Mouse (Mus musculus) hindbrain, embryonic 14.5 days (tissue): ENCODE results near the gene Slit1. TPM values are rescaled to one million over a fixed set of nuclear protein-coding genes. Genes with fewer than 3 reads are reported as not detected.

Experiments
- ATAC-seq: fragments of 200-750 bp; cut with Nextera tagmentation; 2 replicates; pipeline ENCODE4 v1.8.0; 2017; ENCODE audit warnings: moderate number of reproducible peaks, mild to moderate bottlenecking, moderate TSS enrichment, moderate library complexity; ENCODE audit not compliant: low FRiP score
- DNase-seq: peaks from one replicate; pipeline ENCODE4 v3.0.0-alpha.2; 2015; ENCODE audit warnings: low spot score
- H3K27ac ChIP-seq: fragments of 300-500 bp; sonication (generic); 2 replicates; pipeline ENCODE4 v1.5.1; 2014; ENCODE audit warnings: mild to moderate bottlenecking, moderate library complexity
- H3K27me3 ChIP-seq: fragments of 300-500 bp; sonication (generic); 2 replicates; pipeline ENCODE4 v1.6.1; 2014; ENCODE audit warnings: mild to moderate bottlenecking, low read length, mixed read lengths; ENCODE audit not compliant: control insufficient read depth, insufficient read depth
- H3K36me3 ChIP-seq: fragments of 300-500 bp; sonication (generic); replicated peaks from 2 replicates; pipeline ENCODE4 v1.6.1; 2014; ENCODE audit not compliant: control insufficient read depth, insufficient read depth
- H3K4me1 ChIP-seq: fragments of 300-500 bp; sonication (generic); replicated peaks from 2 replicates; pipeline ENCODE4 v1.6.1; 2014; ENCODE audit warnings: antibody characterized with exemption, low read length, mixed read lengths; ENCODE audit not compliant: control insufficient read depth, insufficient read depth
- H3K4me2 ChIP-seq: fragments of 300-500 bp; sonication (generic); replicated peaks from 2 replicates; pipeline ENCODE4 v1.6.1; 2014; ENCODE audit warnings: mild to moderate bottlenecking, moderate library complexity
- H3K4me3 ChIP-seq: fragments of 300-500 bp; sonication (generic); replicated peaks from 2 replicates; pipeline ENCODE4 v1.5.1; 2014; ENCODE audit warnings: mild to moderate bottlenecking, low read length
- H3K9ac ChIP-seq: fragments of 300-500 bp; sonication (generic); 2 replicates; pipeline ENCODE4 v1.6.1; 2014
- H3K9me3 ChIP-seq: fragments of 300-500 bp; sonication (generic); 2 replicates; pipeline ENCODE4 v1.6.1; 2016; ENCODE audit warnings: low read length; ENCODE audit not compliant: control insufficient read depth
- WGBS: fragments of 180-500 bp; shearing (Covaris S2); extraction: QIAGEN DNeasy Blood & Tissue Kit; methylation state at CpG from one replicate; pipeline ENCODE4 v1.1.7; 2014; 5-methylcytosine and 5-hydroxymethylcytosine counted together
- polyA plus RNA-seq: library from polyadenylated mRNA; unstranded; fragments of >200 nt; fragmentation: Nextera tagmentation; extraction: Ambion mirVana; gene quantifications from 2 replicates; pipeline ENCODE4 v1.2.1, GENCODE M21; 2014

The Slit1 gene
- polyA plus RNA-seq, 1 experiment from 2014 or later: 36.4 TPM

DNA sequence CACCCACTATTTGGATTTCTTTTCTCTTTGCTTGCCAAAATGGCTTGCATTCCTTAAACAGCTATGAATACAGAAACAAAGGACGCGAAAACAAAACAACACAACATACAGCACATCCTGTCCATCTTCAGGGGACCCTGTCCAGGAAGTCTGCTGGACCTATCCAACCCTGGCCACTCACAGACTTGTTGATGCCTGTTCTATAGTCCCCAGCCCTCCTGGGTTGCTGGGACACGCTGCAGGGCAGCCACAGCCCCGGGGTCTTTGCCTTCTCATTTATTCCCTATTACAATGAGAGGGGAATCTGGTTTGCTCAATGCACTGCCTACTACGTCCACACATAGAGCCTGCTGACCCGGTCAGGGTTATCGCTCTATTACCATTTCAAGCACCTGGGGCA, 72.5 kb downstream of the Slit1 start:
- H3K4me1 ChIP-seq: peaks cover 47% of the 10 kb centered on the region
- 0 out of 2 replicates have a peak overlapping the region, but pooled peaks have one; percentile 15 for H3K27ac ChIP-seq
- H3K27me3 ChIP-seq: no peaks in the 10 kb centered on the region; the same call in 1 of the 2 replicates
- H3K9ac ChIP-seq: no peak overlapping the region
- H3K36me3 ChIP-seq: no peaks in the 10 kb centered on the region
- no peak overlapping the region for H3K4me3 ChIP-seq
- no peaks in the 10 kb centered on the region for H3K9me3 ChIP-seq
- H3K4me2 ChIP-seq: no peak overlapping the region
- DNase-seq (no peak), ATAC-seq (no peak)
- WGBS: 17% methylated on average over 7 of the region's 7 CpGs

DNA sequence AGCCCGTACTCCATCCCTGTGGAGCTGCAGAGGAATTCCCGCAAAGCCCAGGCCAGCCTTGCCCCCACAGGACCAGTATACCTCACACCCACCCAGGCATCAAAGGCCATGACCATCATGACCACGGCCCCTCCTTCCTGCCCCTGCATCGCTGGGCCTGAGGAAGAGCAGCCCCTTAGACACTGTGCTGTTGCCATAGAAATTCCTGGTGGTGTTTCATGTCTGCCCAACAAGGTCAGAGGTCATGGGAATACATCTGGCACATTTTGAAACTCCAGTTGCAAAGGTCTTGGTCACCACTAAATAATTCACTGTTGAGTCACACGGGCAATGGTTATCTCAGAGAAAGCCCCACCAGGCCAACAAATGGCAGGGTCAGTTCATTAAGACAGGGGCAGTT, 73.0 kb downstream of the Slit1 start:
- Histone ChIP-seq H3K4me1 (peaks cover 42% of the 10 kb centered on the region), H3K27ac (0 out of 2 replicates have a peak overlapping the region, but pooled peaks have one; percentile 16), H3K4me3 (no peak overlapping the region), H3K4me2 (no peak overlapping the region), H3K9ac (no peak overlapping the region), H3K9me3 (no peaks in the 10 kb centered on the region), H3K36me3 (no peaks in the 10 kb centered on the region), H3K27me3 (no peaks in the 10 kb centered on the region; the same call in 1 of the 2 replicates)
- ATAC-seq (no peak), DNase-seq (no peak)
- WGBS: 9% methylated on average over 5 of the region's 5 CpGs

DNA sequence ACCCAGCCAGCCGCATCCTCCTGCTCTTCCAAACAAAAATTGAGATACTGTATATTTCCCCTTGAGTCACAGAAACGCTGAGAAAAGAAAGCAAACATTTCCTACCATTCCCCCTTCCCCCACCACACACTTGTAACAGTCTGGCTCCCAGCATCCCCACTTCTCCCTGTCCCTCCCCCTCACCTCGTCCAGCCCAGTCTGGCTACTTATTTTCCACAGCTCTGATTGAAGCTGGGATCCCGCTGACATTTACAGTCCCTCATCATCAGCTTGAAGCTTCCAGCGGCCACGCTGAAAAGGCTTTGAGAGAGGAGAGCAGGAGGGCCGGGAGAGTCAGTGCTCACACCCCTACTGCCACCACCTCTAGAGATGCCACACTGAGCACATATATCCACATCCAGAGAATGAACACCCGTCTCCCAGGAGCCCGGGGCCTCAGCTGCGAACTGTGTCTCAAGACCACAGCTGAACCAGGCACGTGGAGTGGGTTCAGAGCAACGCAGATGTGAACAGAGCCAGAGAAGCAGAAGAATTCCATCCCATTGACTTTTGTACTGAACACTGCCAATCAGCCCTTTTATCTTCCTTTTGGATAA, 73.6 kb downstream of the Slit1 start:
- Histone ChIP-seq H3K36me3 (no peaks in the 10 kb centered on the region), H3K9me3 (no peaks in the 10 kb centered on the region), H3K4me3 (no peak overlapping the region), H3K9ac (no peak overlapping the region), H3K4me2 (no peak overlapping the region), H3K4me1 (peaks cover 38% of the 10 kb centered on the region), H3K27ac (peak overlapping the region; percentile 28; the same call in 1 of the 2 replicates), H3K27me3 (no peaks in the 10 kb centered on the region; the same call in 1 of the 2 replicates)
- ATAC-seq (0 out of 2 replicates have a peak, but pooled peaks have one; percentile 21), DNase-seq (no peak)
- WGBS: 8% methylated on average over 12 of the region's 12 CpGs

DNA sequence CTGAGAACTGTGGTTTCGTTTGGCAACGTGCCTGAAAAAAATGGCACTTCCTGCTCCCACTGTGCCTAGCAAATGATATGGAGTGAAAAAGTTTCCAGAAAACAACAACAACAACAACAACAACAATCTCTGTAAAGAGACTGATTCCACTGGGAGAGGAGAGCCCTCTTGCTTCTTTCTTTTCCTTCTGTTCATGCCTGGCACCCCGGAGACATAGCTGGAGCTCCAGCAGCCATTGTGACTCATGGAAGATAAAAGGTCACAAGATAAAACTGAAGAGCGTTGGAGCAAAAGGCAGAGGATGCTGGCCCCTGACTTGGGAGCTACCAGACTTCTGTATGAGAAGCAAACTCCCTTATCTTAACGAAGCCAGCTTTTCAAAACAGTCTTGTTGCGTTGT, 75.9 kb downstream of the Slit1 start:
- no peak overlapping the region for H3K4me2 ChIP-seq
- H3K4me1 ChIP-seq: peaks cover 49% of the 10 kb centered on the region
- ATAC-seq: no peak
- no peak overlapping the region for H3K4me3 ChIP-seq
- H3K36me3 ChIP-seq: no peaks in the 10 kb centered on the region
- WGBS: 61% methylated on average over 6 of the region's 6 CpGs
- no peaks in the 10 kb centered on the region for H3K9me3 ChIP-seq
- DNase-seq: no peak
- no peak overlapping the region for H3K27ac ChIP-seq
- H3K27me3 ChIP-seq: peaks cover 5% of the 10 kb centered on the region
- H3K9ac ChIP-seq: no peak overlapping the region

DNA sequence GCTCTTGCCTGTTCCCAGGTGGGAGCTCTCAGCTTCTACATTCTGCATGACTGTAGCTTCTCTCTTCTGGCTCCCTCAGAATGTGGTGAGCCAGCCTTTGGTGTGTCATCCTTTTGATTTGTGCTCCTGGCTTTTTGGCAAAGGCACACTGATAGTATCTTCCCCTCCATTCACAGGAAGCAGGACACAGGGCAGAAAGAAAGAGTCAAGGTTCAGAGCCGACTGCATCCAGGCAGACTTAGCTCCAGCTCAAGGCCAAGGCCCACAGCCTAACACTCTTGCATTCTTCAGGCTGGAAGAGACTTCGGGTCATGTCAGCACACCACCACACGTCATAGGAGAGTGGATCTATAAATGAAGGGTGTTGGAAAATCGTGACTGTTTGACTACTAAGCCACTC, 77.5 kb downstream of the Slit1 start:
- peaks cover 49% of the 10 kb centered on the region for H3K4me1 ChIP-seq
- no peaks in the 10 kb centered on the region for H3K36me3 ChIP-seq
- H3K27me3 ChIP-seq: peaks cover 5% of the 10 kb centered on the region
- no peak overlapping the region for H3K4me3 ChIP-seq
- no peaks in the 10 kb centered on the region for H3K9me3 ChIP-seq
- H3K27ac ChIP-seq: no peak overlapping the region
- ATAC-seq (no peak), DNase-seq (no peak)
- H3K9ac ChIP-seq: no peak overlapping the region
- 70% methylated on average over 4 of the region's 4 CpGs for WGBS
- no peak overlapping the region for H3K4me2 ChIP-seq

DNA sequence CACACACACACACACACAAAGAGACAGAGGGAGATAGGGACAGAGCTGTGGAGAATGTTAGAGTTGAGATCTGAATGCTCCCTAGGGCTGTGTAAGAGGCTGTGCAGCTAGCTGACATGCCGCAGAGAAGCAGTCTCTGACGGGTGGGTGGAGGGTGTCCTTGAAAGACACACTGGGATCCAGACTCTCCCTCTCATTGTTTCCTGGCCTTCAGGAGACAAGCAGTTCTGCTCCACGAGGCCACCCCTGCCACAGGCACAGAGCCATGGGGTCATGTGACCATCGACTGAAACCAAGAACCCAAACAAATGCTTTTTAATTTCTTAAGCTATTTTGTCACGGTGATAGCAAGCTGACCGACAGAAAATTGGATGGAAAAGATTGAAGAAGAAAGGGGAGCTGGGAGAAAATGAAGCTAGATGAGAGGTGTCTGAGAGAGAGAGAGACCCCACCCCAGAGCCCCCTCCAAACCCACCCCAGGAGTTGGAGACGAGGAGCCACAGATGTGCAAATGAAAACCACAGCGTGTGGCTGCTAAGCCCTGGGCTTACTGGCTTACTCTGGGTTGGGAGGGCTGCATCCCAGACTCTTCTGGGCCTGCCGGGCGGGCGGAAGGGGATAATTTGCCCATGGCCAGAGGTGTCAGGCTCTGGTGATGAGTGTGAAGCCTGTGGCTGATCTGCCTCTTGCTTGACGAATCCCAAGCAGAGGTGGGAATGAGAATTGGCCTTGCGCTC, 79.8 kb downstream of the Slit1 start:
- H3K36me3 ChIP-seq: no peaks in the 10 kb centered on the region
- H3K4me1 ChIP-seq: peaks cover 42% of the 10 kb centered on the region
- DNase-seq (no peak), ATAC-seq (peak; percentile 15)
- H3K4me3 ChIP-seq: no peak overlapping the region
- H3K9ac ChIP-seq: no peak overlapping the region
- WGBS: 7% methylated on average over 13 of the region's 13 CpGs
- H3K27me3 ChIP-seq: peaks cover 5% of the 10 kb centered on the region
- H3K9me3 ChIP-seq: no peaks in the 10 kb centered on the region
- H3K4me2 ChIP-seq: no peak overlapping the region
- peak overlapping the region; percentile 64 for H3K27ac ChIP-seq

DNA sequence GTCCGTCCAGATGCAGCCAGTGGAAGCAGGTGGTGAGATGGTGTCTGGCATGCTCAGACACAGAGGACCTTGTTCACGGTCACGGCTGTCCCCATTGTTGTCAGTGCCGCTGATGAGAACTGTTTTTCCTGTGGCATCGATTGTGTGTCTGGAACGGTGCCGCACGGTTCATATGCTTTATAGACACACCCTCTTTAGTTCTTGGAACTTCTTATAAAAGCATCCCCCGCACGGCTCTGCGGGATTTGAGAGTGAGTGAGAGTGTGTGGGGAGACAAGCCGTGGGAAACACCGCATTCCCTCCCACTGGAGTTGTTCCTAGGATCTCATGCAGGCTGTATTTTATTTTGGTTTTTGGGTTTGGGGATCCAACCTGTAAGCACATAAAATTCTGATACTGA, 82.0 kb downstream of the Slit1 start:
- DNase-seq: no peak
- H3K4me1 ChIP-seq: peaks cover 52% of the 10 kb centered on the region
- 36% methylated on average over 13 of the region's 13 CpGs for WGBS

DNA sequence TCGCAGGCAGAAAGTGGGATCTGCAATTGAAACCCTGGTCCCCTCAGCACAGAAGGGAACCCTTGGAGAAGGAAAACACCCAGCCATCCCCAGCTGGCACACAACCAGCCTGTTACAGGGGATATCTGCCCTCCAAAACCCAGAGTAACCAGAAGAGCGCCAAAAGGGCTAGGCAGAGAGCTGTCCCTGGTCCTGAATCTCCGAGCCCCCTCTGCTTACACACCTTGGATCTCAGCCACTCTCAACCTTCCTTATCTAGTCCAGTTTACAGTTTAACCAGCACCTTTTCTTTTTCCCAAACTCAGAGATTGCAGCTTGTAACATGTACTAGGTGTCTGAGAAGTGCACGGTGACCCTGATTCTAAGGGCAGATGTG, 82.5 kb downstream of the Slit1 start:
- ATAC-seq (no peak), DNase-seq (peak; percentile 65)
- Histone ChIP-seq H3K36me3 (no peaks in the 10 kb centered on the region), H3K27me3 (peaks cover 5% of the 10 kb centered on the region), H3K9me3 (no peaks in the 10 kb centered on the region), H3K4me2 (no peak overlapping the region), H3K9ac (no peak overlapping the region), H3K4me3 (no peak overlapping the region), H3K4me1 (peaks cover 56% of the 10 kb centered on the region), H3K27ac (no peak overlapping the region)
- 42% methylated on average over 4 of the region's 4 CpGs for WGBS

More for the DNA sequence above, 82.0 kb downstream of the Slit1 start:
- Histone ChIP-seq H3K4me2 (no peak overlapping the region), H3K9me3 (no peaks in the 10 kb centered on the region), H3K4me3 (no peak overlapping the region), H3K27me3 (peaks cover 5% of the 10 kb centered on the region), H3K9ac (no peak overlapping the region), H3K27ac (no peak overlapping the region), H3K36me3 (no peaks in the 10 kb centered on the region)
- ATAC-seq: no peak

DNA sequence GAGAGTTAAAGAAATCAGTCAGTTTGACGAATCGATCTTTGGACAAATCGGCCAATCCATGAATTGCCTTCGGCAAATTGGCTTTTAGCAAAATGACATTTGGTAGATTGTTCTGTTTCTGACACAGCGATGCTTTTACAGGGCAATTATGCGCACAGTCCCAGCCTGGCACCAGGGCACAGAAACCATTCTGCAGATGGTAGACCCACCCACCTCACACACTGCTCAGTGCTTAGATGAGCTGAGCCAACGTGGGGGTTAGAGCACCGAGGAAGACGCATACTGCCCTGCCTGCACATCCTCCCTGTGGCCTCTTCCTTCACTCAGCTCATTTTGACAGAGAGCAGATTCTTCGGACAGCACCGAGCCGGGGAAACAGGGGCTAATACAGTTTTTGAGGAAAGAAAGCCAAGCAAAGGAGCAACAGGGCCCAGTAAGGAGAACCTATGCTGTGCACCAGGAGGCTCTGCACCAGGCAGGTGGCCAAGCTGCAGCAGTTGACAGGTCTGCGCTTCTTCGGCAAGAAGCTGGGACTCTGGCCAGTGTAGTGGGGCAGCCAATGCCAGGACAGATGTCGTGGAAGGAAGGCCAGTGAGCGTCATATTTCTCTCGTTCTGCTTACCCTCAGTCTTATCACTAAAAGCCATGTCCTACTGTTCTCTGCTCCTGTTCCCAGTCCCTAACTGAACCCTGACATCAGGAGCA, 83.0 kb downstream of the Slit1 start:
- H3K9me3 ChIP-seq: no peaks in the 10 kb centered on the region
- no peaks in the 10 kb centered on the region for H3K36me3 ChIP-seq
- no peak overlapping the region for H3K4me2 ChIP-seq
- no peak overlapping the region for H3K4me3 ChIP-seq
- ATAC-seq (no peak), DNase-seq (no peak)
- peaks cover 62% of the 10 kb centered on the region for H3K4me1 ChIP-seq
- H3K9ac ChIP-seq: no peak overlapping the region
- H3K27me3 ChIP-seq: peaks cover 5% of the 10 kb centered on the region
- H3K27ac ChIP-seq: no peak overlapping the region
- WGBS: 55% methylated on average over 17 of the region's 17 CpGs
